Mouse (Mus musculus): Measurements from ENCODE around the gene Stx16. TPM values are rescaled to one million over a fixed set of nuclear protein-coding genes. Genes with fewer than 3 reads are reported as not detected.
A peak's percentile ranks its signal among the peaks of the same experiment; 100 is the strongest.

The Stx16 gene
- polyA plus RNA-seq, 1 experiment from 2014 or later, result 9.1 TPM

DNA sequence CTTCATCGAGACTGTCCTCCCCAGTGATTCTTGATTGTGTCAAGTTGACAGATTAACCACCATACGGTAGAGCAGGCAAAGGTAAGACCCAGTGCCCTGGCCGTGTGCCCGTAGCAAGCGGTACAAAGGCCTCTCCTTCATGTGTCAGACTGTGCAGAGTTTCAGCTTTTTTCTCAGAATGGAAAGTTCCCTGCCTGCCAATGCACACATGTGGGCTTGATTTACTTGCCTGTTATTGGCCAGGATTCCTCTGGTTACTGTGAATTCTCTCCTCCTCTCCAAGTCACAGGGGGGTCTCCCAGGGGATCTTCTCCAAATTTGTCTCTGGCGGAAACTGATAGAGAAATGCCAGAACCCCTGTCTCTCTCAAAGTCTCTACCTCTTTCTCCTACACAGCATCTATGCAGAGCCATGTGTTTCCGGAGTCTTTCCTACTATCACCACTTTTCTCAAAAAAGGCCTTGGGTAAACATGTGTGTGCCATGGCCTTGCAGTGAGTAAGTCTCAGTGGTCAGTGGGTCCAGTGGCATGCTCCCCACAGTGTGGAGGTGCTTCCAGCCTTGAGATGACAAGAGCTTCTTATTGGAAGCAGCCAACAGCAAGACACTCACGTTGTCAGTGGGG, 17.7 kb upstream of the Stx16 start:
- Histone ChIP-seq H3K4me3 (ENCODE audit: low read length) (no peak overlapping the region), H3K27me3 (replicated peaks; ENCODE audit: control insufficient read depth, insufficient read depth, low read length) (no peaks in the 10 kb centered on the region), H3K9me3 (ENCODE audit: control insufficient read depth, low read length) (no peaks in the 10 kb centered on the region), H3K36me3 (ENCODE audit: control insufficient read depth, insufficient read depth, low read length) (no peaks in the 10 kb centered on the region), H3K27ac (ENCODE audit: low read length) (no peak overlapping the region), H3K4me2 (ENCODE audit: low read depth, low read length) (no peak overlapping the region), H3K4me1 (ENCODE audit: control insufficient read depth, insufficient read depth, low read length) (peaks cover 3% of the 10 kb centered on the region), H3K9ac (ENCODE audit: low read depth, low read length) (no peak overlapping the region)
- 68% methylated on average over 8 of the region's 8 CpGs for WGBS
- peak; percentile 26; the same call in 1 of the 2 replicates for ATAC-seq

DNA sequence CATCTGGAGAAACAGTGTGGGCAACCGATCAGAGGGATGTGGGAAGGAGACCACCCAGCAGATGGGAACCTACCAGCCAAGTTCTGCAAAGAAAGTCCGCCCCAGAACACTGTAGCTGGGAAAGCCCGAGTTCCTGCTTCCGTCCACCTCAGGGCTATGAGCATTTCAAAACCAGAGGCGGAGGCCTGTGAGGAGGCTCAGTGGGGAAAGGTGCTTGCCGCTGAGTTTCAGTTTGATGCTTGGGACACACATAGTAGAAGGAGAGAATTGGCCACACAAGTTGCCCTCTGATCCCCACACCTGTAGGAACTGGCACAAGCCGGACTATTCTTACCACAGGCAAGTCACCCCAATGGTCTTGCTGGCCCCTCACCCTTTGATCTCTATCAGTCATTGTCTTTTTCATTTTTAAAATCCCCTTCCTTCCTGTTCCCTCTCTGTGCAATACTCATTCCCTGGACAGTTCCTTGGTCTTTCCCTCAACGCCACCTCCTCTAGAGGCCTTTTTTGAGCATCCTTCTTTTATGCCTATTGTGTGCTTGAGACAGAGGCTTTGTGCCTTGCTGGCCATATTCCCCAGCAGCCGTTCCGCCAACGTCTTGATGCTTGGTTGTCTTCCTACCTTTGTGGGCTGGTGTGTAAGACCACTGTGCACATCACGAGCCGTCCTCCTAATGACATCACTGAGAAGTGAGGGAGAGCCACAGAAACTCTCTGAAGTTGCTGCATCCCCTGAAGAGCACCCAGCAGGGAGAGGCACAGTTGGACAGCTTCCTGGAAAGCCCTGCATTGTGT, 16.3 kb upstream of the Stx16 start:
- Histone ChIP-seq H3K4me3 (ENCODE audit: low read length) (no peak overlapping the region), H3K36me3 (ENCODE audit: control insufficient read depth, insufficient read depth, low read length) (no peaks in the 10 kb centered on the region), H3K27ac (ENCODE audit: low read length) (no peak overlapping the region), H3K4me2 (ENCODE audit: low read depth, low read length) (no peak overlapping the region), H3K9ac (ENCODE audit: low read depth, low read length) (no peak overlapping the region), H3K9me3 (ENCODE audit: control insufficient read depth, low read length) (no peaks in the 10 kb centered on the region), H3K27me3 (replicated peaks; ENCODE audit: control insufficient read depth, insufficient read depth, low read length) (no peaks in the 10 kb centered on the region), H3K4me1 (ENCODE audit: control insufficient read depth, insufficient read depth, low read length) (peaks cover 9% of the 10 kb centered on the region)
- no peak for ATAC-seq
- 93% methylated on average over 13 of the region's 13 CpGs for WGBS

DNA sequence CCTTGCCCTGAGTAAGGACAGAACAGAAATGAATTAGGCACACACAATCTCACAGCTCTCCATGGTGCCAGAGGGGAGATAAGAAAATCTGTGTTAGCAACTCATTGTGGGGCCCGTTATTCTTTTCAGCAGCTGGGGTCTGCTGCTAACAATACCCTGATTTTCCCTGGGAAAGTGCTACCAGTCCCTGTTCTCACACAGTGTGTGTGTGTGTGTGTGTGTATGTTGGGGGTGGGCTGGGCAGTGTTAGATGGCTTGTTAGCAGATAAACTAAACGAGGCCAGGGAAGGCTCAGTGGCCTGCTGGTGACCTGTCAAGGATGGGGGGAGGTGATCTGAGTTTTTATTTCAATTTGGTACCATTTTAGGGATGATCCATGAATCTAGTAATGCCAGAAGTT, 14.9 kb upstream of the Stx16 start:
- no peak for ATAC-seq
- no peaks in the 10 kb centered on the region for H3K27me3 ChIP-seq (replicated peaks; ENCODE audit: control insufficient read depth, insufficient read depth, low read length)
- H3K4me2 ChIP-seq (ENCODE audit: low read depth, low read length), result no peak overlapping the region
- no peak overlapping the region for H3K4me3 ChIP-seq (ENCODE audit: low read length)
- no peak overlapping the region for H3K27ac ChIP-seq (ENCODE audit: low read length)
- H3K9ac ChIP-seq (ENCODE audit: low read depth, low read length), result no peak overlapping the region
- WGBS, result 16% methylated on average over 2 of the region's 2 CpGs
- peaks cover 9% of the 10 kb centered on the region for H3K4me1 ChIP-seq (ENCODE audit: control insufficient read depth, insufficient read depth, low read length)
- no peaks in the 10 kb centered on the region for H3K36me3 ChIP-seq (ENCODE audit: control insufficient read depth, insufficient read depth, low read length)
- no peaks in the 10 kb centered on the region for H3K9me3 ChIP-seq (ENCODE audit: control insufficient read depth, low read length)

DNA sequence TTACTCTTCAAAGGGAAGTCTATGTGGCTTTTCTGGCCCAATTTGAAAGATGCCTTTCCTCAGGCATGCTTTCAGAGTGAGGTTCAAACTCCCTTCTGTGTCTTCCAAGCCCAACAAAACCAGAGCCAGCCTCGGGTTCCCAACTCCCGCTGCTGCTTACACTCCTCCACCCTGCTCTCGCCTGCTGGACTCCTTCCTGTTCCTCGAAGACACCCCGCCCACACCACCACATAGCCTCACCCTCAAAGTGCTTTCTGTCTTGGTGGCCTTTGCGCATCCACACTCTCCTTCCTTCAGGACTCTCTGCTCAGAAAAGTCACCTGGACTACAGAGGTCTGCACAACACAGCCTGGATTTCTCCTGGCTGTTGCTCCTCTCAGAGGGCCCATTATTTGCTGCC, 13.0 kb upstream of the Stx16 start:
- ATAC-seq, result no peak
- Histone ChIP-seq H3K9ac (ENCODE audit: low read depth, low read length) (no peak overlapping the region), H3K4me1 (ENCODE audit: control insufficient read depth, insufficient read depth, low read length) (peaks cover 9% of the 10 kb centered on the region; the same call in 1 of the 2 replicates), H3K4me3 (ENCODE audit: low read length) (no peak overlapping the region), H3K27me3 (replicated peaks; ENCODE audit: control insufficient read depth, insufficient read depth, low read length) (no peaks in the 10 kb centered on the region), H3K27ac (ENCODE audit: low read length) (0 out of 2 replicates have a peak overlapping the region, but pooled peaks have one; percentile 35), H3K9me3 (ENCODE audit: control insufficient read depth, low read length) (no peaks in the 10 kb centered on the region), H3K4me2 (ENCODE audit: low read depth, low read length) (no peak overlapping the region), H3K36me3 (ENCODE audit: control insufficient read depth, insufficient read depth, low read length) (no peaks in the 10 kb centered on the region)
- WGBS, result 70% methylated on average over 6 of the region's 6 CpGs

DNA sequence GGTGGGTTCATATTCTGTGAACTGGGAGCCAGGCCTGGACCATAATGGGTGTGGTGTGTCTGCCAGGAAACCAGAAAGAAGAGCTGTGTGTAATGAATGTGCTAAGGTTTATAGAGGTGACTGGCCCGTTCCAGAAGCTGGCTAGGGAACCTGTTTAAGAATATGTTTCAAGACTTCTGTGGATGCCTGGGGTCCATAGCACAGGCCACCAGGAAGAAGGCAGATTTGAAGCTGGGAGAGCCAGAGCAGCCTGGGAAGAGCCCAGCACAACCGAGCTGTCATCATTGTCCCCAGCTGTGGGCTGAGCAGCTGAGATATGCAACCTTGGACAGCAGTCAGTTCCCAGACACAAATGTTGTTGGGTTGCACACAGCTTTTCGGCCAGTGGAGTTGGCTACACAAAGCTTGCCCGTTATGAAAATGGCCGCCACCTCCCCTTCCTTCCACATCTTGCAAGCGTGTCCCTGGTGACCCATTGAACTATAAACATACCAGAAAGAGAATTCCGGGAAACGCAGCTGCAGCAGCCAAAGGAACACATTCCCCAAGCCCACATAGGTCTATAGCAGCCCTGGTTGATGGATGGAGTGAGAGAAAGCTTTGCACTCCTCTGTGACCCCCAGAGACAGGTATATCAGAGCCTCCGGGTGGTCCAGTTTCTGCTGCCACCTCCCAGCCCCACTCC, 12.4 kb upstream of the Stx16 start:
- H3K9ac ChIP-seq (ENCODE audit: low read depth, low read length), result no peak overlapping the region
- no peak for ATAC-seq
- 50% methylated on average over 9 of the region's 9 CpGs for WGBS
- H3K27me3 ChIP-seq (replicated peaks; ENCODE audit: control insufficient read depth, insufficient read depth, low read length), result no peaks in the 10 kb centered on the region
- no peaks in the 10 kb centered on the region for H3K9me3 ChIP-seq (ENCODE audit: control insufficient read depth, low read length)
- H3K36me3 ChIP-seq (ENCODE audit: control insufficient read depth, insufficient read depth, low read length), result no peaks in the 10 kb centered on the region
- peaks cover 9% of the 10 kb centered on the region; the same call in 1 of the 2 replicates for H3K4me1 ChIP-seq (ENCODE audit: control insufficient read depth, insufficient read depth, low read length)
- H3K4me3 ChIP-seq (ENCODE audit: low read length), result no peak overlapping the region
- 0 out of 2 replicates have a peak overlapping the region, but pooled peaks have one; percentile 35 for H3K27ac ChIP-seq (ENCODE audit: low read length)
- H3K4me2 ChIP-seq (ENCODE audit: low read depth, low read length), result no peak overlapping the region

DNA sequence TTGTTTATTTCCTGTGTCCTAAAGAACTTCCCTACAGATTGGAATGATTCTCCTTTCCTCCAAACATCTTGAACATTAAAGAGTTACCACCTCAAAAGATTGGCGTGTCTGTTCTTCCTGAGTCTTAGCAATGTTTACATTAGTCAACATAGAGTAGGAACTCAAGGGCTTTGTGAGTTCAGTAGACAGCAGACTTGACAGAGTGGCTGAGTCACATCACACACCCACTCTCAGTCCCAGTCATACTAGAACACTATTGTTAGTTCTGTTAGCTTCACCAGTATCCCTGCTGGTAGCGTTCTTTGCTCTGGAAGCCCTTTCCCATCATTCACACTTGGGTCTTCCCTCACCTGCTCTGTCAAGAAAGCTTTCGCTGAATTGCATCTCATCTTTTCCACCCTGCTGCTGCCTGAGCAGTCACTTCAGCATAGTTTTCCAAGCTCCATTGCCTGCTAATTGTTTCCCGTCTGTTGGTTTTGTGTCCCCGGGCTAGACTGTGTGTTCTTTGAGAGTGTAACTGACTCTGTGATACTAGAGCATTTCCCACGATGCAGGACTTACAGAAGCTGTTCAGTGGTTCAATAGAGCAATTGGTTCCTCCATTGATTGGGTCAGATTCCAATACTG, 8.2 kb upstream of the Stx16 start:
- no peak overlapping the region for H3K9ac ChIP-seq (ENCODE audit: low read depth, low read length)
- no peak for ATAC-seq
- H3K27me3 ChIP-seq (replicated peaks; ENCODE audit: control insufficient read depth, insufficient read depth, low read length), result no peaks in the 10 kb centered on the region
- H3K9me3 ChIP-seq (ENCODE audit: control insufficient read depth, low read length), result no peaks in the 10 kb centered on the region
- no peak overlapping the region for H3K4me3 ChIP-seq (ENCODE audit: low read length)
- 79% methylated on average over 6 of the region's 6 CpGs for WGBS
- no peaks in the 10 kb centered on the region for H3K36me3 ChIP-seq (ENCODE audit: control insufficient read depth, insufficient read depth, low read length)
- no peak overlapping the region for H3K27ac ChIP-seq (ENCODE audit: low read length)
- no peak overlapping the region for H3K4me2 ChIP-seq (ENCODE audit: low read depth, low read length)
- H3K4me1 ChIP-seq (ENCODE audit: control insufficient read depth, insufficient read depth, low read length), result peaks cover 9% of the 10 kb centered on the region; the same call in 1 of the 2 replicates

DNA sequence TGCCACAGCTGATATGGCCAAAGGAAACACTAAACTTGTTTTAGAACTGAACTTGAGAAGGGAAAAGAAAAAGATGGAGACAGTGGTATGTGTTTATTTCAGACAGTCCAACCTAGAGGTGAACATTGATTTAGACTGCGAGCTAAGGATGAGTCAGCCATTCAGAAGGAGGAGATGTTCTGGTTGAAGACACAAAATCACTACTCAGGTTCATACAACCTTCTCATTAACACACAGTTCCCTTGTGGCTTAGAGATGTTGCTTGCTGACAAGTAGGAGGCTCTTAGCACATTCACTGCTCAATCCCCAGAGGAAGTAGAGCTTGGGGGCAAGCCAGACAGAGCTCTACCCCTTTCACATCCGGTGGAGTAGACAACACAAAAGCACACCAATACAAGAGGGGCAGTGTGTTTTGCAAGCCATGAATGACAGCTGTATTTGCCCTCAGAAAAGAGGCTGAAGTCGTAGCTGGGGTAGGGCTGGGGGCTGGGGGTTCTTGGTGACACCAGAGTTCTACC, 6.5 kb upstream of the Stx16 start:
- WGBS, result 68% methylated on average over 3 of the region's 3 CpGs

DNA sequence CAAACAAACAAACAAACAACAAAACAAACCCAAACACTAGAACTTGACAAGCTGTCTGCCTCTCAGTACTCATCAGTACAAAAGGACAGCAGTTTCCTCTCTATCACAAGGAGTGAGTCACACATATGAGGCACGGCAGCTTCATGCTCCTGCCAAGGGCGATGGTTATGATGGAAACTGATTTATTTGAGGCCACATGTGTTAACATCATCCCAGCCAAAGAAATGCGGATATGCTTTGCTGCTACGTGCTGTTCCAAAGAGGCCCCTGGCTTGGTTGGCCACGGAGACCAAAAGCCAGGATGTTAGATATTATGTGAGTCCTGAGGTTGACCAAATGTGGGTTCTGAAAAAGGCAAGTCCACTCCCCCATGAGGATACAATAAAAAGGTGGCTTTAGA, 4.7 kb upstream of the Stx16 start:
- Histone ChIP-seq H3K4me1 (ENCODE audit: control insufficient read depth, insufficient read depth, low read length) (peaks cover 9% of the 10 kb centered on the region), H3K4me2 (ENCODE audit: low read depth, low read length) (no peak overlapping the region), H3K27me3 (replicated peaks; ENCODE audit: control insufficient read depth, insufficient read depth, low read length) (no peaks in the 10 kb centered on the region), H3K9ac (ENCODE audit: low read depth, low read length) (no peak overlapping the region), H3K36me3 (ENCODE audit: control insufficient read depth, insufficient read depth, low read length) (no peaks in the 10 kb centered on the region), H3K27ac (ENCODE audit: low read length) (no peak overlapping the region), H3K9me3 (ENCODE audit: control insufficient read depth, low read length) (no peaks in the 10 kb centered on the region), H3K4me3 (ENCODE audit: low read length) (no peak overlapping the region)
- WGBS, result 83% methylated on average over 5 of the region's 5 CpGs
- no peak for ATAC-seq

More for the DNA sequence above, 6.5 kb upstream of the Stx16 start:
- H3K36me3 ChIP-seq (ENCODE audit: control insufficient read depth, insufficient read depth, low read length), result no peaks in the 10 kb centered on the region
- no peaks in the 10 kb centered on the region for H3K27me3 ChIP-seq (replicated peaks; ENCODE audit: control insufficient read depth, insufficient read depth, low read length)
- no peak overlapping the region for H3K4me2 ChIP-seq (ENCODE audit: low read depth, low read length)
- H3K9ac ChIP-seq (ENCODE audit: low read depth, low read length), result no peak overlapping the region
- H3K27ac ChIP-seq (ENCODE audit: low read length), result no peak overlapping the region
- no peaks in the 10 kb centered on the region for H3K4me1 ChIP-seq (ENCODE audit: control insufficient read depth, insufficient read depth, low read length)
- no peak for ATAC-seq
- no peaks in the 10 kb centered on the region for H3K9me3 ChIP-seq (ENCODE audit: control insufficient read depth, low read length)
- no peak overlapping the region for H3K4me3 ChIP-seq (ENCODE audit: low read length)
